Mouse (Mus musculus) spleen, adult 2 months (tissue): ENCODE measurements at regions not wholly inside any gene's neighbourhood (a gene's known extent, or its start where the extent isn't known, plus 50 kb on each side); places are given as distances from the start of the nearest gene placed in this dataset.

ENCODE experiments used
- CTCF ChIP-seq: fragments of 200-500 bp; IDR thresholded peaks from 2 replicates; pipeline ENCODE4 v1.5.1; 2011; ENCODE audit warnings: mild to moderate bottlenecking, inconsistent platforms; ENCODE audit not compliant: insufficient read depth, insufficient read length, insufficient replicate concordance; ENCODE audit errors: extremely low read depth
- POLR2A ChIP-seq: fragments of 200-500 bp; IDR thresholded peaks from 2 replicates; pipeline ENCODE4 v1.6.1; 2011; ENCODE audit warnings: low read depth, low read length, inconsistent platforms

GRCm38 (mm10) chr16:57901006-57901405 lies 146.5 kb upstream of the Col8a1 start:
- TF ChIP-seq CTCF (no peak), POLR2A (no peak)
